Mouse (Mus musculus): Measurements from ENCODE around the gene St7. TPM values are rescaled to one million over a fixed set of nuclear protein-coding genes. Genes with fewer than 3 reads are reported as not detected.

The St7 gene
- polyA plus RNA-seq, 1 experiment from 2014 or later, result 25.5 TPM

DNA sequence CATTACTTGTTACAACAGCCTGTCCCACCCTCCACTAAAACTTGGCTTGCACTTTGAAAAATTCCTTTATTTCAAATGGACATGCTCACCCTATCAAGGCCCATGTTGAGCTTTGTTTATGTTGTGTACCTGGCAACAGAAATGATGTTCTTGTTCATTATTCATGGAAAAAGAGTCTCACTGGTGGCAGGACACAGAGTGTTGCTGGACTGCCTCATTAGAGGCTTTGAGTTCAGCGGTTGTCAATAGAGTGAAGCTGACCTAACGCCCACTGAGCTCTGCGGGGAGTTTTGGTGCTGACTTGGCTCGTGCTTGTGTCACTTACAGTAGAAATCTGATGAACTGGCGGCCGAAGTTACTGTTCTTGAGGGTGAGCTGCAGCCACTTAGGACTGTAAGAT is 195.0 kb downstream of the St7 start:
- ATAC-seq (replicated peaks; ENCODE audit: low FRiP score, low TSS enrichment, low read depth), result no peak
- no peak overlapping the region for H3K27ac ChIP-seq (ENCODE audit: low read depth)
- WGBS, result 85% methylated on average over 6 of the region's 6 CpGs

GRCm38 (mm10) chr6:17895562-17895961 is 202.8 kb downstream of the St7 start:
- H3K27ac ChIP-seq (ENCODE audit: low read depth), result no peak overlapping the region
- no peak overlapping the region for H3K4me3 ChIP-seq (ENCODE audit: low read depth, low read length)
- H3K27me3 ChIP-seq (replicated peaks; ENCODE audit: control insufficient read depth, insufficient read depth, low read length), result no peaks in the 10 kb centered on the region
- no peaks in the 10 kb centered on the region for H3K4me1 ChIP-seq (replicated peaks; ENCODE audit: control insufficient read depth, insufficient read depth, low read length)
- H3K9ac ChIP-seq (ENCODE audit: low read length), result no peak overlapping the region
- H3K9me3 ChIP-seq (ENCODE audit: control insufficient read depth, low read length), result no peaks in the 10 kb centered on the region
- no peaks in the 10 kb centered on the region for H3K36me3 ChIP-seq (ENCODE audit: control insufficient read depth, insufficient read depth, low read length)
- ATAC-seq (replicated peaks; ENCODE audit: low FRiP score, low TSS enrichment, low read depth), result no peak
- no peak overlapping the region for H3K4me2 ChIP-seq (ENCODE audit: low read length)
- DNase-seq (ENCODE audit: low spot score), result no peak
- WGBS, result 91% methylated on average over 3 of the region's 3 CpGs

More for the DNA sequence above, 195.0 kb downstream of the St7 start:
- Histone ChIP-seq H3K9me3 (ENCODE audit: control insufficient read depth, low read length) (no peaks in the 10 kb centered on the region), H3K4me2 (ENCODE audit: low read length) (no peak overlapping the region), H3K27me3 (replicated peaks; ENCODE audit: control insufficient read depth, insufficient read depth, low read length) (no peaks in the 10 kb centered on the region), H3K4me3 (ENCODE audit: low read depth, low read length) (no peak overlapping the region), H3K9ac (ENCODE audit: low read length) (no peak overlapping the region), H3K4me1 (replicated peaks; ENCODE audit: control insufficient read depth, insufficient read depth, low read length) (no peaks in the 10 kb centered on the region), H3K36me3 (ENCODE audit: control insufficient read depth, insufficient read depth, low read length) (peaks cover 5% of the 10 kb centered on the region)
- DNase-seq (ENCODE audit: low spot score), result no peak

- no peaks in the 10 kb centered on the region for H3K36me3 ChIP-seq (ENCODE audit: control insufficient read depth, insufficient read depth, low read length)
- ATAC-seq (replicated peaks; ENCODE audit: low FRiP score, low TSS enrichment, low read depth) (no peak), DNase-seq (ENCODE audit: low spot score) (no peak)
- H3K27me3 ChIP-seq (replicated peaks; ENCODE audit: control insufficient read depth, insufficient read depth, low read length), result no peaks in the 10 kb centered on the region
- no peak overlapping the region for H3K4me3 ChIP-seq (ENCODE audit: low read depth, low read length)
- WGBS, result 56% methylated on average over 1 of the region's 1 CpGs
- no peaks in the 10 kb centered on the region for H3K4me1 ChIP-seq (replicated peaks; ENCODE audit: control insufficient read depth, insufficient read depth, low read length)
- no peak overlapping the region for H3K27ac ChIP-seq (ENCODE audit: low read depth)
- no peak overlapping the region for H3K9ac ChIP-seq (ENCODE audit: low read length)
- no peak overlapping the region for H3K4me2 ChIP-seq (ENCODE audit: low read length)
- H3K9me3 ChIP-seq (ENCODE audit: control insufficient read depth, low read length), result no peaks in the 10 kb centered on the region
Observed at GRCm38 (mm10) chr6:17898539-17898938, 205.8 kb downstream of the St7 start.

- 64% methylated on average over 3 of the region's 3 CpGs for WGBS
- no peaks in the 10 kb centered on the region for H3K9me3 ChIP-seq (ENCODE audit: control insufficient read depth, low read length)
- peaks cover 11% of the 10 kb centered on the region; the same call in 1 of the 2 replicates for H3K4me1 ChIP-seq (replicated peaks; ENCODE audit: control insufficient read depth, insufficient read depth, low read length)
- H3K27ac ChIP-seq (ENCODE audit: low read depth), result no peak overlapping the region
- no peak for ATAC-seq (replicated peaks; ENCODE audit: low FRiP score, low TSS enrichment, low read depth)
- no peak overlapping the region for H3K4me3 ChIP-seq (ENCODE audit: low read depth, low read length)
- no peak for DNase-seq (ENCODE audit: low spot score)
- H3K27me3 ChIP-seq (replicated peaks; ENCODE audit: control insufficient read depth, insufficient read depth, low read length), result no peaks in the 10 kb centered on the region
- no peaks in the 10 kb centered on the region for H3K36me3 ChIP-seq (ENCODE audit: control insufficient read depth, insufficient read depth, low read length)
- H3K4me2 ChIP-seq (ENCODE audit: low read length), result no peak overlapping the region
- no peak overlapping the region for H3K9ac ChIP-seq (ENCODE audit: low read length)
Observed at GRCm38 (mm10) chr6:17903355-17903754, 210.6 kb downstream of the St7 start.

- peaks cover 11% of the 10 kb centered on the region; the same call in 1 of the 2 replicates for H3K4me1 ChIP-seq (replicated peaks; ENCODE audit: control insufficient read depth, insufficient read depth, low read length)
- no peak for ATAC-seq (replicated peaks; ENCODE audit: low FRiP score, low TSS enrichment, low read depth)
- DNase-seq (ENCODE audit: low spot score), result no peak
- 51% methylated on average over 3 of the region's 3 CpGs for WGBS
- H3K27ac ChIP-seq (ENCODE audit: low read depth), result no peak overlapping the region
- H3K9ac ChIP-seq (ENCODE audit: low read length), result no peak overlapping the region
- H3K4me3 ChIP-seq (ENCODE audit: low read depth, low read length), result no peak overlapping the region
- H3K9me3 ChIP-seq (ENCODE audit: control insufficient read depth, low read length), result no peaks in the 10 kb centered on the region
- no peaks in the 10 kb centered on the region for H3K27me3 ChIP-seq (replicated peaks; ENCODE audit: control insufficient read depth, insufficient read depth, low read length)
- no peaks in the 10 kb centered on the region for H3K36me3 ChIP-seq (ENCODE audit: control insufficient read depth, insufficient read depth, low read length)
- H3K4me2 ChIP-seq (ENCODE audit: low read length), result no peak overlapping the region
Observed at GRCm38 (mm10) chr6:17905776-17906175, 213.0 kb downstream of the St7 start.

- H3K9me3 ChIP-seq (ENCODE audit: control insufficient read depth, low read length), result no peaks in the 10 kb centered on the region
- peaks cover 11% of the 10 kb centered on the region; the same call in 1 of the 2 replicates for H3K4me1 ChIP-seq (replicated peaks; ENCODE audit: control insufficient read depth, insufficient read depth, low read length)
- H3K27me3 ChIP-seq (replicated peaks; ENCODE audit: control insufficient read depth, insufficient read depth, low read length), result no peaks in the 10 kb centered on the region
- H3K27ac ChIP-seq (ENCODE audit: low read depth), result 0 out of 2 replicates have a peak overlapping the region, but pooled peaks have one; percentile 22
- ATAC-seq (replicated peaks; ENCODE audit: low FRiP score, low TSS enrichment, low read depth) (no peak), DNase-seq (ENCODE audit: low spot score) (no peak)
- no peak overlapping the region for H3K9ac ChIP-seq (ENCODE audit: low read length)
- H3K4me3 ChIP-seq (ENCODE audit: low read depth, low read length), result no peak overlapping the region
- 17% methylated on average over 6 of the region's 6 CpGs for WGBS
- H3K36me3 ChIP-seq (ENCODE audit: control insufficient read depth, insufficient read depth, low read length), result no peaks in the 10 kb centered on the region
- H3K4me2 ChIP-seq (ENCODE audit: low read length), result no peak overlapping the region
Observed at GRCm38 (mm10) chr6:17906289-17906688, 213.6 kb downstream of the St7 start.

GRCm38 (mm10) chr6:17912312-17912711 is 219.6 kb downstream of the St7 start:
- DNase-seq (ENCODE audit: low spot score) (no peak), ATAC-seq (replicated peaks; ENCODE audit: low FRiP score, low TSS enrichment, low read depth) (no peak)
- H3K27me3 ChIP-seq (replicated peaks; ENCODE audit: control insufficient read depth, insufficient read depth, low read length), result no peaks in the 10 kb centered on the region
- no peaks in the 10 kb centered on the region for H3K36me3 ChIP-seq (ENCODE audit: control insufficient read depth, insufficient read depth, low read length)
- H3K9me3 ChIP-seq (ENCODE audit: control insufficient read depth, low read length), result no peaks in the 10 kb centered on the region
- no peak overlapping the region for H3K27ac ChIP-seq (ENCODE audit: low read depth)
- H3K4me1 ChIP-seq (replicated peaks; ENCODE audit: control insufficient read depth, insufficient read depth, low read length), result no peaks in the 10 kb centered on the region
- H3K4me3 ChIP-seq (ENCODE audit: low read depth, low read length), result no peak overlapping the region
- WGBS, result 79% methylated on average over 6 of the region's 6 CpGs
- no peak overlapping the region for H3K9ac ChIP-seq (ENCODE audit: low read length)
- H3K4me2 ChIP-seq (ENCODE audit: low read length), result no peak overlapping the region

GRCm38 (mm10) chr6:17912825-17913224 is 220.1 kb downstream of the St7 start:
- Histone ChIP-seq H3K4me1 (replicated peaks; ENCODE audit: control insufficient read depth, insufficient read depth, low read length) (no peaks in the 10 kb centered on the region), H3K36me3 (ENCODE audit: control insufficient read depth, insufficient read depth, low read length) (no peaks in the 10 kb centered on the region), H3K9me3 (ENCODE audit: control insufficient read depth, low read length) (no peaks in the 10 kb centered on the region), H3K27me3 (replicated peaks; ENCODE audit: control insufficient read depth, insufficient read depth, low read length) (no peaks in the 10 kb centered on the region), H3K27ac (ENCODE audit: low read depth) (no peak overlapping the region), H3K4me3 (ENCODE audit: low read depth, low read length) (no peak overlapping the region), H3K9ac (ENCODE audit: low read length) (no peak overlapping the region), H3K4me2 (ENCODE audit: low read length) (no peak overlapping the region)
- ATAC-seq (replicated peaks; ENCODE audit: low FRiP score, low TSS enrichment, low read depth), result no peak
- no peak for DNase-seq (ENCODE audit: low spot score)
- 96% methylated on average over 2 of the region's 2 CpGs for WGBS

GRCm38 (mm10) chr6:17913315-17913714 is 220.6 kb downstream of the St7 start:
- DNase-seq (ENCODE audit: low spot score) (no peak), ATAC-seq (replicated peaks; ENCODE audit: low FRiP score, low TSS enrichment, low read depth) (no peak)
- WGBS, result 91% methylated on average over 1 of the region's 1 CpGs
- Histone ChIP-seq H3K9ac (ENCODE audit: low read length) (no peak overlapping the region), H3K4me2 (ENCODE audit: low read length) (no peak overlapping the region), H3K36me3 (ENCODE audit: control insufficient read depth, insufficient read depth, low read length) (no peaks in the 10 kb centered on the region), H3K27ac (ENCODE audit: low read depth) (no peak overlapping the region), H3K4me3 (ENCODE audit: low read depth, low read length) (no peak overlapping the region), H3K9me3 (ENCODE audit: control insufficient read depth, low read length) (no peaks in the 10 kb centered on the region), H3K4me1 (replicated peaks; ENCODE audit: control insufficient read depth, insufficient read depth, low read length) (no peaks in the 10 kb centered on the region), H3K27me3 (replicated peaks; ENCODE audit: control insufficient read depth, insufficient read depth, low read length) (no peaks in the 10 kb centered on the region)
